In genomic region chr12:114495741-114496140, GRCm38 (mm10) we compare ENCODE assay signal across 18 mouse cellular contexts.
DNase-seq lines count a peak whose midpoint lies in the region; TF ChIP-seq lines count a peak whose summit lies in the region.
"Had no signal": no experiment of that assay in that cellular context is flagged by ENCODE, and none has a peak within 500 bp of the region (broad histone marks: within the 10 kb centered on the region; RNA-seq: fewer than 3 reads in every experiment).

No protein-coding gene starts in this region.

- H3K4me1 ChIP-seq in E14TG2a.4 (replicated peaks; ENCODE audit: low read depth, low read length): no peaks in the 10 kb centered on the region
- H3K4me1 ChIP-seq: forebrain, embryonic 12.5 days; heart, embryonic 12.5 days; midbrain, embryonic 15.5 days; stomach, embryonic 15.5 days had no signal

- H3K36me3 ChIP-seq in E14TG2a.4 (ENCODE audit: insufficient read depth, low read length): no peaks in the 10 kb centered on the region
- H3K36me3 ChIP-seq: forebrain, embryonic 12.5 days; heart, embryonic 12.5 days; midbrain, embryonic 15.5 days; stomach, embryonic 15.5 days had no signal

- intact Hi-C loops in heart, postnatal 25 days (cut with DNase I): no loop called here
- intact Hi-C loops in heart, postnatal 14 days (cut with DNase I): no loop called here
- intact Hi-C loops in left cerebral cortex, postnatal 4 days (cut with DNase I): no loop called here

- no peak overlapping the region for H3K4me3 ChIP-seq in E14TG2a.4 (replicated peaks; ENCODE audit: low read length)
- H3K4me3 ChIP-seq: forebrain, embryonic 12.5 days; heart, embryonic 12.5 days; midbrain, embryonic 15.5 days; stomach, embryonic 15.5 days had no signal

- no peaks in the 10 kb centered on the region for H3K9me3 ChIP-seq in E14TG2a.4 (ENCODE audit: low read length)
- H3K9me3 ChIP-seq: heart, embryonic 12.5 days; stomach, embryonic 15.5 days had no signal

- no peaks in the 10 kb centered on the region for H3K27me3 ChIP-seq in E14TG2a.4 (ENCODE audit: insufficient read depth, low read length)
- H3K27me3 ChIP-seq: forebrain, embryonic 12.5 days; heart, embryonic 12.5 days; midbrain, embryonic 15.5 days; stomach, embryonic 15.5 days had no signal

- DNase-seq in adrenal gland, postnatal 36 days: peak; percentile 1 to 8
- no peak for DNase-seq in adrenal gland, adult 18-20 months (ENCODE audit: low spot score in 2 of 2)
- peak; percentile 34 for DNase-seq in induced T-regulatory cell, adult 2 months (ENCODE audit: low read depth)
- peak; percentile 74 for DNase-seq in thymus, postnatal 14 days
- no peak for DNase-seq in heart, postnatal 25 days (ENCODE audit: low spot score)
- no peak for DNase-seq in heart, postnatal 14 days
- no peak for DNase-seq in left cerebral cortex, postnatal 4 days
- DNase-seq: cerebellum, adult 11 months; cerebellum, postnatal 25 days; gastrocnemius, postnatal 36 days; heart, postnatal 4 days; lung, embryonic 14.5 days; retina, postnatal 1 day had no signal

- TF ChIP-seq CTCF in E14TG2a.4 (conservative IDR thresholded peaks at IDR 0.05; ENCODE audit: low read length): peak; percentile 40

Comparison
In these comparisons a context has a peak if more than half of its experiments do, and no peak if none do; other contexts are left out.
1. DNase-seq: peak in adrenal gland, postnatal 36 days (2 of 2), induced T-regulatory cell, adult 2 months (single experiment) and thymus, postnatal 14 days (single experiment); none in adrenal gland, adult 18-20 months (0 of 2), heart, postnatal 25 days (single experiment), heart, postnatal 14 days (0 of 2) and left cerebral cortex, postnatal 4 days (single experiment).